Mouse (Mus musculus): Measurements from ENCODE around the gene Gm11983. TPM values are rescaled to one million over a fixed set of nuclear protein-coding genes. Genes with fewer than 3 reads are reported as not detected.
"Not testable (repeated sequence)": the region's sequence is repeated elsewhere in the genome, so short reads cannot be mapped to it uniquely, and the experiment has no call there.

Gm11983 gene
- polyA plus RNA-seq, 1 experiment from 2014 or later: not detected

GRCm38 (mm10) chr11:6842160-6842559 lies 4.7 kb upstream of the Gm11983 start:
- Histone ChIP-seq H3K4me2 (replicated peaks) (no peak overlapping the region), H3K9ac (replicated peaks) (no peak overlapping the region), H3K27me3 (no peaks in the 10 kb centered on the region), H3K4me1 (no peaks in the 10 kb centered on the region), H3K27ac (replicated peaks) (no peak overlapping the region), H3K4me3 (no peak overlapping the region), H3K36me3 (no peaks in the 10 kb centered on the region), H3K9me3 (no peaks in the 10 kb centered on the region)
- 86% methylated on average over 5 of the region's 5 CpGs for WGBS
- ATAC-seq (replicated peaks): no peak

- Histone ChIP-seq H3K9ac (replicated peaks) (no peak overlapping the region), H3K27ac (replicated peaks) (no peak overlapping the region), H3K4me2 (replicated peaks) (no peak overlapping the region), H3K9me3 (no peaks in the 10 kb centered on the region), H3K36me3 (no peaks in the 10 kb centered on the region), H3K27me3 (no peaks in the 10 kb centered on the region), H3K4me1 (no peaks in the 10 kb centered on the region), H3K4me3 (no peak overlapping the region)
- 57% methylated on average over 3 of the region's 3 CpGs for WGBS
- ATAC-seq (replicated peaks): no peak
Observed at GRCm38 (mm10) chr11:6840775-6841174, 3.3 kb upstream of the Gm11983 start.

GRCm38 (mm10) chr11:6834636-6835035 lies 2.8 kb downstream of the Gm11983 start:
- H3K27me3 ChIP-seq: no peaks in the 10 kb centered on the region
- H3K27ac ChIP-seq (replicated peaks): no peak overlapping the region
- ATAC-seq (replicated peaks): no peak

GRCm38 (mm10) chr11:6833731-6834130 lies 3.7 kb downstream of the Gm11983 start:
- no peaks in the 10 kb centered on the region for H3K9me3 ChIP-seq
- H3K4me3 ChIP-seq: no peak overlapping the region
- ATAC-seq (replicated peaks): no peak
- no peaks in the 10 kb centered on the region for H3K36me3 ChIP-seq
- no peak overlapping the region for H3K27ac ChIP-seq (replicated peaks)
- H3K4me1 ChIP-seq: no peaks in the 10 kb centered on the region
- no peak overlapping the region for H3K4me2 ChIP-seq (replicated peaks)
- WGBS: 92% methylated on average over 9 of the region's 9 CpGs
- no peak overlapping the region for H3K9ac ChIP-seq (replicated peaks)
- no peaks in the 10 kb centered on the region for H3K27me3 ChIP-seq

More at GRCm38 (mm10) chr11:6834636-6835035, 2.8 kb downstream of the Gm11983 start:
- H3K4me2 ChIP-seq (replicated peaks): no peak overlapping the region
- H3K4me1 ChIP-seq: no peaks in the 10 kb centered on the region
- H3K9ac ChIP-seq (replicated peaks): no peak overlapping the region
- WGBS: 61% methylated on average over 13 of the region's 13 CpGs
- no peaks in the 10 kb centered on the region for H3K9me3 ChIP-seq
- no peaks in the 10 kb centered on the region for H3K36me3 ChIP-seq
- H3K4me3 ChIP-seq: no peak overlapping the region

GRCm38 (mm10) chr11:6831931-6832330 lies 5.5 kb downstream of the Gm11983 start:
- Histone ChIP-seq H3K36me3 (no peaks in the 10 kb centered on the region), H3K4me1 (no peaks in the 10 kb centered on the region), H3K9ac (replicated peaks) (no peak overlapping the region), H3K4me3 (no peak overlapping the region), H3K27me3 (no peaks in the 10 kb centered on the region), H3K9me3 (no peaks in the 10 kb centered on the region), H3K27ac (replicated peaks) (no peak overlapping the region), H3K4me2 (replicated peaks) (no peak overlapping the region)
- ATAC-seq (replicated peaks): no peak
- WGBS: 72% methylated on average over 9 of the region's 9 CpGs

- H3K4me1 ChIP-seq: no peaks in the 10 kb centered on the region
- 69% methylated on average over 5 of the region's 5 CpGs for WGBS
Observed at GRCm38 (mm10) chr11:6828196-6828595, 9.3 kb downstream of the Gm11983 start.

GRCm38 (mm10) chr11:6826157-6826556 lies 11.3 kb downstream of the Gm11983 start:
- WGBS: 91% methylated on average over 3 of the region's 3 CpGs
- no peaks in the 10 kb centered on the region for H3K36me3 ChIP-seq
- H3K4me2 ChIP-seq (replicated peaks): no peak overlapping the region
- H3K27me3 ChIP-seq: no peaks in the 10 kb centered on the region
- no peaks in the 10 kb centered on the region for H3K9me3 ChIP-seq
- H3K4me3 ChIP-seq: no peak overlapping the region
- ATAC-seq (replicated peaks): no peak
- H3K9ac ChIP-seq (replicated peaks): no peak overlapping the region
- H3K27ac ChIP-seq (replicated peaks): no peak overlapping the region
- H3K4me1 ChIP-seq: no peaks in the 10 kb centered on the region

More at GRCm38 (mm10) chr11:6828196-6828595, 9.3 kb downstream of the Gm11983 start:
- no peak for ATAC-seq (replicated peaks)
- H3K9ac ChIP-seq (replicated peaks): no peak overlapping the region
- H3K9me3 ChIP-seq: no peaks in the 10 kb centered on the region
- H3K36me3 ChIP-seq: no peaks in the 10 kb centered on the region
- H3K27me3 ChIP-seq: no peaks in the 10 kb centered on the region
- H3K4me2 ChIP-seq (replicated peaks): no peak overlapping the region
- H3K4me3 ChIP-seq: no peak overlapping the region
- H3K27ac ChIP-seq (replicated peaks): no peak overlapping the region

GRCm38 (mm10) chr11:6823176-6823575 lies 14.3 kb downstream of the Gm11983 start:
- Histone ChIP-seq H3K27ac (replicated peaks) (no peak overlapping the region), H3K9ac (replicated peaks) (no peak overlapping the region), H3K4me2 (replicated peaks) (no peak overlapping the region), H3K4me3 (no peak overlapping the region), H3K9me3 (no peaks in the 10 kb centered on the region), H3K27me3 (no peaks in the 10 kb centered on the region), H3K36me3 (no peaks in the 10 kb centered on the region), H3K4me1 (no peaks in the 10 kb centered on the region)
- 0 out of 2 replicates have a peak, but pooled peaks have one; percentile 16 for ATAC-seq (replicated peaks)
- WGBS: 86% methylated on average over 2 of the region's 2 CpGs

- Histone ChIP-seq H3K27me3 (no peaks in the 10 kb centered on the region), H3K9me3 (no peaks in the 10 kb centered on the region), H3K4me3 (no peak overlapping the region), H3K36me3 (no peaks in the 10 kb centered on the region), H3K4me1 (no peaks in the 10 kb centered on the region), H3K9ac (replicated peaks) (no peak overlapping the region), H3K4me2 (replicated peaks) (no peak overlapping the region), H3K27ac (replicated peaks) (no peak overlapping the region)
- WGBS: 90% methylated on average over 4 of the region's 4 CpGs
- ATAC-seq (replicated peaks): no peak
Observed at GRCm38 (mm10) chr11:6814486-6814885, 23.0 kb downstream of the Gm11983 start.

GRCm38 (mm10) chr11:6802879-6803278 lies 34.6 kb downstream of the Gm11983 start:
- H3K27ac ChIP-seq (replicated peaks): not testable (repeated sequence)

GRCm38 (mm10) chr11:6790690-6791089 lies 46.8 kb downstream of the Gm11983 start:
- Histone ChIP-seq H3K27ac (replicated peaks) (no peak overlapping the region), H3K9ac (replicated peaks) (no peak overlapping the region), H3K36me3 (no peaks in the 10 kb centered on the region), H3K4me3 (no peak overlapping the region), H3K27me3 (no peaks in the 10 kb centered on the region), H3K4me1 (no peaks in the 10 kb centered on the region), H3K4me2 (replicated peaks) (no peak overlapping the region), H3K9me3 (no peaks in the 10 kb centered on the region)
- ATAC-seq (replicated peaks): no peak
- WGBS: 94% methylated on average over 3 of the region's 3 CpGs

More at GRCm38 (mm10) chr11:6802879-6803278, 34.6 kb downstream of the Gm11983 start:
- not testable (repeated sequence) for H3K4me1 ChIP-seq; H3K4me2 ChIP-seq (replicated peaks); ATAC-seq (replicated peaks); H3K36me3 ChIP-seq; H3K9ac ChIP-seq (replicated peaks); H3K27me3 ChIP-seq; H3K4me3 ChIP-seq; H3K9me3 ChIP-seq
